Mouse (Mus musculus) ovary, adult 18-20 months (tissue): ENCODE results near the gene Mrpl30.

Experiments used
- DNase-seq: peaks from one replicate; pipeline ENCODE4 v3.0.0; 2022; ENCODE audit warnings: low spot score, mixed read lengths

The Mrpl30 gene

DNA sequence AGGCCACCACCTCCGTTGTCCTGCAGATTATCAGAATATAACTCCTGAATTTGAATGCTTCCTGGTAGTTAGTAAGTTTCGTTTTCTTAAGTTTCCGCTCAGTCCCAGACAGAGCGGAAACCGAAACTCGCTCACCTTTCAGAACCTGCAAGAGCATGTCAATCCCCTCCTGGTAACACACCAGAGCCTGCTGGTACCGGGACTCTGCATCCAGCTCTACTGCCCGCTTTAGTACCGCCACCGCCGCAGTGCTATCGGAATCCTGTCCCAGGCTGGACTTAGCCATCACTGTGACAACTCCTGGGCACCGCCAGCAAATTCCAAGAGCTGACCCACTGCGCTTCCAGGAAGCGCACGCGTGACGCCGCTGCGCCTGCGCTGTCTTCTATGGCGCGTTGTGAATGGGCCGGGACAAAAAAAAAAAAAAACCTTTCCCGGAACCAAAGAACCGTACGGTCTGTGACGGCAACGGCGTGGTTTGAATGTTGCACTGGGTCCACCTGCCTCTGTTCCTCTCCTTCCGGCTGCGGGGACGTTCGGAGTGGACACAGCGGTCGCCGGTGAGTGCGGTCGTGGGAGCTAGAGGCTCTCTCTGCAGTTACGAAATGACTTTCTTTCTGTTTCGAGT, at the start of gene Mrpl30, which contains the start of gene Mitd1:
Gene Mrpl30 (plus strand): TSS at position 453 of the 628 bp plus-strand sequence.
Gene Mitd1 (minus strand): TSS at position 387 of the 628 bp plus-strand sequence.
- DNase-seq, result peak; percentile 79

DNA sequence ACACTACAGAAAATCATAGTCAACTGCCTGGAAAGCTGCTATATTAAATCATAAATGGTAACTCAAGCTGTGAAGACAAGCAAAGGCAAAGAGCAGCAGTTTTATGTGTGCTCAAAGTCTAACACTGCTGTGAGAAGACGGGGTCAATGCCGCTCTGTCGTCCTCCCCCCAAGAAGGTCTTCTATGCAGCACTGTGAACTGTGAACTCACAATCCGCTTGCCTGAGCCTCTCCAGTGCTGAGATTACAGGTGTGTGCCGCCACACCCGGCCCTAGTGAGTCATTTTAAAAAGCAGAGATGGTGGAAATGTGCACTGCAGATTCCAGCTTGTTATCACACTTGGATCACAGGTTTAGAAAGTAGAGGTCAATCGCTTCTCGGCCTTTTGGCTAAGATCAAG, 43.4 kb upstream of the Mrpl30 start:
- DNase-seq, result no peak

DNA sequence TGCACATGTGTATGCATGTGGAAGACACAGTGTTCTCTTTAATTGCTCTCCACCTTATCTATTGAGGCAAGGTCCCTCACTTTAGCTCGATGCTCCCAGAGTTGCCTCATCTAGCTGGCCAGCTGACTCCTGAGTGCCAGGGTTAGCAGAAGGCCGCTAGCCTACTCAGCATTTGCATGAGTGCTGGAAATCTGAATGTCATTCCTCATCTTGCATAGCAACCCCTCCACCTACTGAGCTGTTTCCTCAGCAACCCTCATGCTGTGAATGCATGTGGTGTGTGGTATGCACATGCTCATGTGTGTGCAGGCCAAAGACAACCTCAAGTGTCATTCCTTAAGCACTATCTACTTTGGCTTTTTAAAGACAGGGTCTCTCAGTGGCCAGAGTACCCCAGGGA, 39.6 kb upstream of the Mrpl30 start:
- DNase-seq, result no peak

DNA sequence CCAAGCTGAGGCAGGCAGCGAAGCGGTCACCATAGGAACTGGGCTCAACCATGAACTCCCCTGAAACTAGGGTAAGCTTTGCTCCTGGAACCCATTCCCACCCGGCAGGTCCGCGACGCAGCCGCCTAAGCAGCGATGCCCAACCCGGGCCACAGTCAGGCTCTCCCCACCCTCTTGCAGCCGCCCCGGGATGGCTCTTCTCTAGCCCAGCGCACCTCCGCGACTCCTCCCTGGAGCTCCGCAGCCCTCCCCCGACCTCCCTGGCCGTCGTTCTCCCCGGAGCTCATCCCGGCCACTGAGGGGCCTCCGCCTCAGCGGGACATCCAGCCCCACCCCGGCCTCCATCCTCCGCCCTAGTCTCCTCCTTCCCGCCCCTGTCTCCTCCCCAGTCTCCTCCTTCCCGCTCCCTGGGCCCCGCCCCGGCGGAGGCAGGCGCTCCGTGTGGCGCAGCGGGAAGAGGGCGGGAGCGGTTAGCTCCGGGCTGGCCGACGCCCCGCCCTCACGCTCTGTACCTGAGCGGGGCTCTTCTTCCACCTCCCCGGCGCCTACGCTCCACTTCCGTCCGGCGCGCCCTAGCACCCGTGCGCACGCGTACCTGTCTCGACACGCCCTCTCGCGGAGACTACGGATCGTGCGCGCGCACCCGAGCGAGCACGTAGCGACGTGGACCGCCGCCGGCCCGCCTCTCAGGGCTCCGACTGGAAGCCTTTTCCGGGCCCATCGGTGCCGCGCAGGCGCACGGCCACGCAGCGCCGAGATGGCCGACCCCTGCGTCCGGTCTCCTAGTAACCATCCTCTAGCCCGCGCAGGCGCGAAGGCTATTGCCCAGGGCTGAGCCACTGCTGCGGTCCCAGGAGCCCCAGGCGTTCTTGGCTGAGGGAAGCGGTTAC, 25.5 kb upstream of the Mrpl30 start:
- DNase-seq, result peak; percentile 100

DNA sequence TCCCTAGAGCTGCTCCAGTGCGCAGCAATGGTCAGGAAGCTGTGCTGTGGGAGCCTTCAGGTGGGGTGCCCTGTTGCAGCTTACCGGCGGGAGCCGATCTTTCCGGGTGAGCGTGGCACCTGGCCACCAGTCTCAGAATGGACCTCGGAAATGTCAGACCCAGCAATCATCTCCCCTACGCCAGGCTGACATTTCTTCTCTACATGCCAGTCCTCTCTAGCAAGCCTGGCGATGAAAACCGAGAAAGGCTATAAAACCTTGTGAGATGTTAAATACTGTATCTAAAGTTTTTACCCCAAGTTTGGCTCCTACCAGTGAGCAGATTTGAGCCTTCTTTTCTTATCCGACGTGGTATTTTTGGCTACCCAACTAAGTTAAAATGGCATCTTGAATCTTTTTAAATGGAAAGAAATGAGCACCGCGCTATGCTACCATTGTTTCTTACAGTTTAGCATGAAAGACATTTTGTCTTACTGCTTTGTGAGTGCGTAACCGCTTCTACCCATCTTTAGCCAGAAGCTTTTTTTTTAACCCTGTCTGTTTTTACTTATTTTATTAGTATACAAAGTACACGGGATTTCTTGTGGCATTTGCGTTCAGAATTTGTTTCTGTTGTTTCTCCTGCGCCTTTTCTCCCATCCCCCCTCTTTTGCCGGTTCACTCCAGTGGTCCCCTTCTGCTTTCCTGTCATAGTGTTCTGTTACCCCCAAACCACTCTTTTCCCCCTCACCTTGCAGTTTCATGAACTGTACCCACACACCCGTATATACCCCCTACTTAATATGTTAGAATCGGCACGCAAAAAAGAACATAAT, 24.7 kb upstream of the Mrpl30 start:
- DNase-seq, result no peak

DNA sequence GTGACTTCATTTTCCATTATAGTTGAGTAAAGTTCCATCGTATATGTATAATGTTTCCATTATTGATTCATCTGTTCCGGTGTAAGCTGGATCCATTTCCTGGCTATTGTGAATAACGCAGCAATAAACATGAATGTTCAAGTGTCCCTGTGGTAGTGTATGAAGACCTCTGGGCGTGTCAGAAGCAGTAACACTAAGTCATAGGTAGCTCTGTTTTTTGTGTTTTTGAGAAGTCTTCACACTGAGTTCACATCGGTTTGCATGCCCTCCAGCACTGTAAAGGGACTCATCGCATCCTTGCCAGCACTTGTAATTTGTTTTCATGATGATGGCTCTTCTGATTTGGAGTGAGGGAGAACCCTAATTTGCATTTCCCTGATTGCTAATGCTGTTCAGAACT, 24.0 kb upstream of the Mrpl30 start, which contains the start of gene Tsga10:
Gene Tsga10 (minus strand): TSS at position 144 of the 400 bp plus-strand sequence.
- DNase-seq, result no peak

DNA sequence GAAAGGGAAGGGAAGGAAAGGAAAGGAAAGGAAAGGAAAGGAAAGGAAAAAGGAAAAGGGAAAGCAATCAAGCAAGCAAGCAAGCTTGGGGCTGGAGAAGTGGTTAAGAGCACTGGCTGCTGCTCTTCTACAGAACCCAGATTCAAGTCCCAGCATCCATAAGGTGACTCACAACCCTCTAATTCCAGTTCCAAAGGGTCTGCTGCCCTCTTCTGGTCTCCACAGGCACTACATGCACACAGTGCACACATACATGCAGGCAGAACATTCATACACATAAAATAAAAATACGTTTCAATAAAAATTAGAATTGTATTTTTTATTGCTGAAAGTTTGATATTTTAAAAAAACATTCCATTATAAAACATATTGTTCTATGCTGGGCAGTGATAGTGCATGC, 23.2 kb upstream of the Mrpl30 start:
- no peak for DNase-seq

DNA sequence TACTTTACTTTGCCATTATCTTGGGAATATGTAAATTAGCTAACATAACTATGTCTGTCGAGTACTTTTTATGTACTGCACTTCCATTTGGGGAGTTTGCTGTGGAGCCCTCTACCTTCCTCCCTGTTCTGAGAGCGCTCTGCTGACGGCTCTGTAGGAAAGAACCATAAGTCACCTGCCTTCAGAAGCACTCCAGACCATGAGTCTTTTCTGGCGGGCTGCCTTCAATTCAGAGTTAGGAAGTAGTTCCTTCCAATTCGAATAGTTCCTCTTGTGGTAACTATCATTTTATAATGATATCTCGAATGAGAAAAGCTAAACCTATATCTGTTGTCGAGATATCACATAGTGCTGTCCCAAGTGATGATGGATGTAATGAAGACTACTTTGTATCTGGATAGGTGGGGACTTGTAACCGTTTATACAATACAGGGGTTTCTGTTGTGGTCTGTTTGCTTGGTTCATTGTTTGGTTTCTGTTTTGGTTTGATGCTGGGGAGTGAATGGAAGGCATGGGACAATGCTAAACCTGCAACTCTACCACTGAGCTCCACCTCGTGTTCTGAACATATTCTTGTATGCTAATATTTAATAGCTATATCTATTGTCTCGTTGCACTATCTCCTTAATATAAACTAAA, 22.5 kb upstream of the Mrpl30 start:
- DNase-seq, result no peak

DNA sequence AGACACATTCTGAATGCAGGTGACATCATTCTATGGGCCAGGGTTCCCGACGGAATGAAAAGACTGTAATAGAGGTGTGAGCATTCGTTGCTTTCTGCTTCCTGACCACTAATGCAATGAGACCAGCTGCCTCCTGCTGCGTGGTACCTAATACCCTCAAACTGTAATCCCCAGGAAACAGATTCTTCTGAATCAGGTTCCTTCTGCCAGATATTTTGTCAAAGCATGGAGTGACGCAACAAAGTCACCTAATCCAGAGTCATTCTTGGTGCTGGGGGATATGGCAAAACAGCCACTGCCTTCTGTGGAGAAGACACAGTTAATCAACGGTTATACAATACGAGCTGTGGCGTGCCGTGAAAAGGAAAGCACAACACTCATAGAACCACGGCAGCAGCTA, 21.6 kb upstream of the Mrpl30 start:
- no peak for DNase-seq

DNA sequence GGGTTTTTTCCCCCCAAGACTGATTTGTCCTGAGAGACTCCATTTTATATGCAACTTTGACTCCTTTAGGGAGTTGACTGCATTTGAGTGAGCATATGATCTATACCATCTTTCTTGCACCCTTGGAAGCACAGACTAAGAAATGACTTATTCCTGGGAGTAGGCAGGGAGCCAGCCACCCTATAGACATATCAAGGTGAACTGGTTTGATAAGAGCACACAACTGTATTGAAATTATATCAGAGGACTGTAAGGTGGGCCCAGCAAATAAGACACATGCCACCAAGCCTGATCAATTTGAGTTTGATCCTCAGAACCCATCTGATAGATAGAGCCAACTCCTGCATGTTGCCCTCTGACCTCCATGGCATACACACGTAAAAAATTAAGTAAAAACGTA, 20.9 kb upstream of the Mrpl30 start:
- no peak for DNase-seq

DNA sequence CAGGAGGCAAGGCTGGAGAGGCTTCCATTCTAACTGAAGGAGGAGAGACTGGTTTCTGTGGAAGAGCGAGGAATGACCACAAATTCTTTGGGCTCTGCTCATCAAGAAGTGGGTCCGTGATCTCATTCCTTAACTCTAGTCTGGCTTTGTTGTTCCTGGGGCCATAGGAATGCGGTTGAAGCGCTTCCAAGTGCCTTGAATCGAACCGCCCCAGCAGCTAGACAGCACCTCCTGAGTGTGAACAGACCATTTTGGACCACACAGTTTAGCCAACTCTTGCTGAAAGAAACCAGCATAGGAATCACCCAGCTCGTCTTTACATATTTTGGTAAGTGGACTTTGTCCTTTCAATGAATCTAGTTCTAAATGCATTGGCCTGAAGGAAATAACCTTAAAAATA, 18.6 kb upstream of the Mrpl30 start, which contains the start of gene Lipt1:
Gene Lipt1 (plus strand): TSS at position 35 of the 400 bp plus-strand sequence.
- DNase-seq, result no peak

DNA sequence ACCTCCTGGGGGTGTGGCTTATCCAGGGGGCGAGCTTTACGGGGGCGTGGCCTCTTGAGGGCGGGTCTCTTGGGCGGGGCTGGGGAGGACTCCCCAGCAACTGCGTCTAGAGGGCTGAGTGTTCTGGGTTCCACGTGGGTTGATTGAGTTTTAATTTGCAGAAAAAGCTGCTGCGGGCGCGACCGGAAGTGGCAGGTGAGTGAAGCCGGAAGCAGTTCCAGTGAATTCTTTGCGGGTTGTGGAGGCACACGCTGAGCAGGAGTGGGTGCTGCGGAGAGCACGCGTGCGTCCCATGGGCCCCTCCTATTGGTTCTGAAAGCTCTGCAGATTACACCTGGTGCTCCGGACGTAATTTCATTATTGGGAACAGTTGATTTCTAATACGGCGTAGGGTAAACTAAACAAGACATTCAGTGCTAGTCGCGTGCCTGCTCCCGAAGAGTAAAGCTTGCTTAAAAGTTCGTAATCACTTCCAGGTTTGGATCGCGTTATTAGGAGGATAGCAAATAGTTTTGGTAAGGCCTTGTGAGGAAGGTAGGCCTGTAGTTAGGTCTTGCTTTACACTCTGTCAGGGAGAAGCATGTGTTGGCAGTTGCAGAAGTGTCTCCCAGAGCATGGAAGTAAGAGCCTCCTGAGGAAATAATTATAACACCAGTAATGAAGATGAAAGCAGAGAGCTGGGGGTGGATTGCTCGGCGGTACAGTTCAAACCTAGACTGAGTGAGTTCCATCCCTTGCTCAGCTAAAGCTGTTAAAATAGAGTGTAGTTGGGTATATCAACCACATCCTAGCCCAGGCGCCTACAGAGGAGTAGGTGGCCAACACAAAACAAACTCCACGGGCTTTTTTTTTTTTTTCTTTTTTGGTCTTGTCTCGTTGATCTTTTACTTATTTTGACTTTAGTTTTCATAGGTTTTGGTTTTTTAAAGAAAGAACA, 17.9 kb upstream of the Mrpl30 start:
- DNase-seq, result peak; percentile 77

DNA sequence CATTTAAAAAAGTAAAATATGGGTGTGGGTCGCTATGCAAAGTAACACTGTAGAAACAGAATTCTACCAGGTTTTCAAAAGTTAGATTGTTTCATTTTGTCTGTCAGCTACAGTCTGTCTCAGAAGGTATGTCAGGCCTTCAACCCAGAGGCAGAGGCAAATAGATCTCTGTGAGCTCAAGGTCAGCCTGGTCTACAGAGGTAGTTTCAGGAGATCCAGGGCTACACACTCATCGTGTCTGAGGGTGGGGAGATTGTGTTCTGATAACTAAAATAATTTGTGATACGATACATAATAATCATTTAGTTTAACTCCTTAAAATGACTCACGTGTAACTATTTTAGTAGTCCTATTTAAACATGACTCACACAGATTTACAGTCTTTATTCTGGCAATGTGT, 17.1 kb upstream of the Mrpl30 start:
- DNase-seq, result no peak

DNA sequence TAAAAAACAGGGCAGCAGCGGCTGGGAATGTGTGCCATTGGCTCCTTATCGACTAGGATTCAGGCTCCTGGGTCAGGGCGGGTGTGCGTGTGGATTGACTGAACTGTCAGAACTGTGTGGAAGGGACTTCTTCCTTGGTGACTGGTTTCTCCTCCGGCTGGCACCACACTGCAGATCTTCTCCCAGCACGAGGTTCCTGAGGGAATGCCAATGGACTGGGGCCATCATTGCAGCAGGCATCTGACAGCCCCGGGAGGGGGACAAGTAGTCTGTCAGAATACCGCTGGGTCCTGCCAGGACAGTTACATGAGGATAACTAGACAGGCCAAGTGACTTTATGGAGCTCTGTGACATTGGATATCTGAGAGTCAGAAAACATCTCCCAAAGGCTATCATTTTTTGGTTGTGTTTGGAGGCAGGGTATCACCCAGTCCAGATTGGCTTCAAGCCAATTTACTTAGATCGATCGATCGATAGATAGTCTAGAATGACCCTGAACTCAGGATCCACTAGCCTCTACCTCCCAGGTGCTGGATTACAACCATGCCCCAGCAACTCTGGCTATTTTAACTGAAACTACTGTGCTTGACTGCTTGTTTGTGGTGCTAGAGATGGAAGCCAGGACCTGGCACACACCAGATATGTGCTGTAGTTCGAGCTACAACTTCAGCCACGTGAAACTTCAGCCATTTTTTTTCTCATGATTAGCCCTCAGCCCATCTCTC, 12.4 kb upstream of the Mrpl30 start:
- DNase-seq, result no peak

DNA sequence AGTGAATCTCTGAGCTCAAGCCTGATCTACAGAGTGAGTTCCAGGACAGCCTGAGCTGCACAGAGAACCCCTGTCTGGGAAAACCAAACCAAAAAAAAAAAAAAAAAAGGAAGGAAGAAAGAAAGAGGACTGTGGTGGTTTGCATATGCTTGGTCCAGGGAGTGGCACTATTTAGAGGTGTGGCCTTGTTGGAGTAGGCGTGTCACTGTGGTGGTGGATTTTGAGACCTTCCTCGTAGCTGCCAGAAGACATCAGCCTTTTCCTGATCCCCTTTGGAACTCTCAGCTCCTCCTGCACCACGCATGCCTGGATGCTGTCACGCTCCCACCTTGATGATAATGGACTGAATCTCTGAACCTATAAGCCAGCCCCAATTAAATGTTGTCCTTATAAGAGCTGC, 6.9 kb upstream of the Mrpl30 start:
- no peak for DNase-seq

DNA sequence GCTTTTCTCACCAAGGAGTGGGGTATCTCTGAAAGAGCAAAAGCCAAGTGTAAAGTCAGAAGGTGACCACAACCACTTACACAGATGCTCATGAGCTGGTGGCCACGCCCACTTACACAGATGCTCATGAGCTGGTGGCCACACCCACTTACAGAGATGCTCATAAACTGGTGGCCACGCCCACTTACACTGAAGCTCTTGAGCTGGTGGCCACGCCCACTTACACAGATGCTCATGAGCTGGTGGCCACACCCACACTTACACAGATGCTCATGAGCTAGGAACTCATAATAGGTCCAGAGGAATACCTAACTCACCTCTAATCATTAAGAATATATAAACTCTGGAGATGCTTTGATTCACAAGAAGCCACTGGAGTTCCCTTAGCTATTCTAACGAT, 5.8 kb upstream of the Mrpl30 start:
- DNase-seq, result no peak

DNA sequence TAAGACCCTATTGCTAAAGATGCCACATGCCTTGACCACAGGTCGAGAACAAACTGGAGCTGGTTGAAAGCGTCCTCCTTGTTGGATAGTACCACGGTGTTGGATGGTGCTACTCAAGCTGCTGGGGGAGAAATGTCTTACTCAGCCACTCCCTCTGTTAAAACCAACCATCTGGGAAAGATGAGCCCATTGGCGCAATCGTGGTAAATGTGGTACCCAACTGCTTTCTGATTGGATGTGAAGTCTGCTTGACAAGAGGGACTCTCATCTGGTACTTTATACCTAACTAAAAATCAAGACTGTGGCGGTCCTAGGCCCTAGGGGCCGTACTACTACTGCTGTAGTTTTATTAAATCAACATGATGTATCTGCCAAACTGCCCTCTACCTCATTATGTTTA, 1.1 kb upstream of the Mrpl30 start:
- no peak for DNase-seq

DNA sequence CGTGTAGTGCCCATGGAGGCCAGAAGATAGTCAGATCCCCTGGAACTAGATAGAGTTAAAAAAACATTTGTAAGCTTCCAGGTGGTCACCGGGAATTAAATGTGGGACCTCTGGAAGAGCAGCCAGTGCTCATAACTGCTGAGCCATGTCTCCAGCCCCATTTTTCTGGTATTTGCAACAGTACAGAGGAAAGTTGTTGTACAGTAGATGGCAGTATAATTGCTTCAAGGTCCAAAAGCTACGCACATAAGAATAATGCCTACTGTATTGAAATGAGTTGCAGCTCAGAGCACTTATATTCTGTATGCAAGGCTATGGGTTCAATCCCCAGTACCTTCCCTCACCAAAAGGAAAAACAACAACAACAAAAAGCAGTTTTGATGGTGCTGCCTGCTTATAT, 1.1 kb downstream of the Mrpl30 start:
- no peak for DNase-seq

DNA sequence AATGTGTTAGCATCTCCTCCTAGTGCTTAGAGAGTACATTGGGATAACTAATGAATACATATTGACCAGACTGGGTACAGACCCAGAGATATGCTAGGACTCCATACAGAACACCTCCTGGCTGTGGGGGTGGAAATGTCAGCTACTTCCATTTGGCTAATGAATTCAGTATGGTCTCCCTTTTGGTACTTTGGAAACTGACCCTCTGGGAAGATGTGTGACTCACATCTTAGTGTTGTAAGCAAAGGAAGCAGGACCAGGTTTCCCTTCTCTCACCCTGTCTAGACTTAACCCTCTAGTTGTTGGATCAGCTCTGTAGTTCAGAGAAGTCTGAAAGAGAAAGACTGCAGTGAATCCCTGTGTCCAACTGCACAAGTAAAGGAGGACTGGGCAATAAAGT, 4.3 kb downstream of the Mrpl30 start:
- DNase-seq, result no peak

DNA sequence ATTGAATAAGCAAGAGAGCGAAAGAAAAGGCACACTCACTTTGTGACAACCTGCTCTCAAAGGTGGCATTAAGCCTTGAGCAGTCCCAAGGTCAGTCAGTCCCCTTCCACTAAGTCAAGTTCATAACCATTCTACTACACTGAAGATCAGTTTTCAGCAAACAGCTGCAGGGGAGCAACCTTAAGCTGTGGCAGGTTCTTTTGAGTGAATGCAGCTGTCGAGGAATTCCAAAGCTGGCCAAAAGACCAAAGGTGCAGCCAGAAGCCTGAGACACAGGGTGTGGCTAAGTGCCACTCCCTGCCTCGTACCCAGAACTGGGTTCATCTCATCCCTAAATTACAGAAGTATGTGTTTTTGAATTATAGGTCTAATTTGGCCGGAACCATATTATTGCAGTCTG, 9.5 kb downstream of the Mrpl30 start:
- no peak for DNase-seq
